Mouse (Mus musculus) left cerebral cortex, postnatal 14 days (tissue): ENCODE measurements around the gene Hcfc2. TPM values are rescaled to one million over a fixed set of nuclear protein-coding genes. Genes with fewer than 3 reads are reported as not detected.

Experiments used
- total RNA-seq, 2 experiments: library from RNA; stranded (reverse); gene quantifications; 2 replicates each; pipeline ENCODE4 v1.2.3; 2021

The Hcfc2 gene
- total RNA-seq, 2 experiments from 2014 or later = 33.0 to 36.3 TPM

Other genes starting within 250 kb of the Hcfc2 start
- gene Gm1553, start 203.5 kb upstream of the Hcfc2 start, total RNA-seq = not detected
- gene 1190007I07Rik, start 72.9 kb upstream of the Hcfc2 start, total RNA-seq = 10 to 100 TPM; 19.2 to 21.7 TPM
- gene Tdg, start 66.3 kb upstream of the Hcfc2 start, total RNA-seq = 10 to 100 TPM; 72.6 to 75.1 TPM
- 1 to 10 TPM; 9.1 to 9.4 TPM for gene Glt8d2, start 5.5 kb upstream of the Hcfc2 start, total RNA-seq
- gene Nfyb, start 68.0 kb downstream of the Hcfc2 start, total RNA-seq = 10 to 100 TPM; 61.6 to 70.6 TPM
- 10 to 100 TPM; 45.6 to 48.6 TPM for gene Txnrd1, start 137.8 kb downstream of the Hcfc2 start, total RNA-seq
- 1 to 10 TPM; 1.1 to 2.2 TPM for gene Eid3, start 170.5 kb downstream of the Hcfc2 start, total RNA-seq